Mouse (Mus musculus): Measurements from ENCODE around the gene 1700067K01Rik.
"Not testable (repeated sequence)": the region's sequence is repeated elsewhere in the genome, so short reads cannot be mapped to it uniquely, and the experiment has no call there.

Gene 1700067K01Rik

GRCm38 (mm10) chr8:83989243-83989642 is 12.1 kb upstream of the 1700067K01Rik start:
- DNase-seq: no peak

- no peak for DNase-seq
Observed at GRCm38 (mm10) chr8:83990170-83990569, 11.1 kb upstream of the 1700067K01Rik start.

DNA sequence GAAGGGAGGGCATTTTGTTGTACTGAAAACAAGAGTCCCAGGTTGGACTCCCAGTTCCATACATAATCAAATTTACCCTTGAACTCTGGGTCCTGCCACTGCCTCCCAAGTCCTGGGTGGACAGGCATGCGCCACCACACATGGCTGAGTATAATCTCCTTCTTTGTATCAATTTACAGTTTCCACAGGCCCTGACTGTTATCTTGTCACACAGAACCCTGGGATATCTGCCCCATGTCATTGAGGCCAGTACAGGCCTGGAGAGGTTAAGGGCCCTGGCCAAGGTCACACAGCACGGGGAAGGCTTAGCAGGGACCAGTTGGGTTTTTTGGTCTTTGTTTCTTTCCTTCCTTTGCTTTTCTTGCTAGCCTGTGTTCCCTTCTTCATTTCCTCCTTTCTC is 8.8 kb upstream of the 1700067K01Rik start:
- DNase-seq: no peak

DNA sequence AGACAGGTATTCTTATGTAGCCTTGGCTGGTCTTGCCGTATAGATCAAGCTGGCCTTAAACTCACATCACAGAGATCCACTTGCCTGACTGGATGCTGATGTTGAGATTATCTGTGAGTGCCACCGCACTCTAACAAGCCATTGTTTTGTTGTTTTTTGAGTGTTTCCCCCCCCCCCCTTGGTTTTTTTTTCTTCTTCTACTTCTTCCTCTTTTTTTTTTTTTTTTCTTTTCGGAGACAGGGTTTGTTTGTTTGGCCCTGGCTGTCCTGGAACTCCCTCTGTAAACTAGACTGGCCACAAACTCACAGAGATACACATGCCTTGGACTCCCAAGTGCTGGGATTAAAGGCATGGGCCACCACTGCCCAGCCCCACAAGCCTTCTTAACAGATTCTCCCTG is 7.3 kb upstream of the 1700067K01Rik start:
- DNase-seq: no peak

- DNase-seq: no peak
Observed at GRCm38 (mm10) chr8:83995973-83996372, 5.3 kb upstream of the 1700067K01Rik start.

GRCm38 (mm10) chr8:83996567-83997505 is 4.5 kb upstream of the 1700067K01Rik start:
- peak; percentile 79 for DNase-seq

DNA sequence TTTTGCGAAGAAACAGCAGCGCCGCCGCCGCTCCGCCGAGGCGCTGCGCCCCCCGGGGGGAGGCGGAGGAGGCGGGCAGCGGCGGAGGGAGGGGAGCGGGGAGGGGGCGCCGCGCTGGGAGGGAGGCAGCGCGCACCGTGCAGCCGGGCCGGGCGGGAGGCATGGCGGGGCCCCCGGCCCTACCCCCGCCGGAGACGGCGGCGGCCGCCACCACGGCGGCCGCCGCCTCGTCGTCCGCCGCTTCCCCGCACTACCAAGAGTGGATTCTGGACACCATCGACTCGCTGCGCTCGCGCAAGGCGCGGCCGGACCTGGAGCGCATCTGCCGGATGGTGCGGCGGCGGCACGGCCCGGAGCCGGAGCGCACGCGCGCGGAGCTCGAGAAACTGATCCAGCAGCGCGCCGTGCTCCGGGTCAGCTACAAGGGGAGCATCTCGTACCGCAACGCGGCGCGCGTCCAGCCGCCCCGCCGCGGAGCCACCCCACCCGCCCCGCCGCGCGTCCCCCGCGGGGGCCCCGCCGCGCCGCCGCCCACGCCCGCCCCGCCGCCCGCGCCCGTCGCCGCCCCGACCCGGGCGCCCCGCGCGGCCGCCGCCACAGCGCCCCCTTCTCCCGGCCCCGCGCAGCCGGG is 3.7 kb upstream of the 1700067K01Rik start, which contains the start of gene Samd1:
TSS of gene Samd1 (plus strand) at position 162 of the 631 bp plus-strand sequence.
- peak; percentile 67 for DNase-seq

GRCm38 (mm10) chr8:83998231-83999056 is 2.9 kb upstream of the 1700067K01Rik start:
- DNase-seq: peak; percentile 62

GRCm38 (mm10) chr8:83999057-83999705 is 2.1 kb upstream of the 1700067K01Rik start:
- no peak for DNase-seq

DNA sequence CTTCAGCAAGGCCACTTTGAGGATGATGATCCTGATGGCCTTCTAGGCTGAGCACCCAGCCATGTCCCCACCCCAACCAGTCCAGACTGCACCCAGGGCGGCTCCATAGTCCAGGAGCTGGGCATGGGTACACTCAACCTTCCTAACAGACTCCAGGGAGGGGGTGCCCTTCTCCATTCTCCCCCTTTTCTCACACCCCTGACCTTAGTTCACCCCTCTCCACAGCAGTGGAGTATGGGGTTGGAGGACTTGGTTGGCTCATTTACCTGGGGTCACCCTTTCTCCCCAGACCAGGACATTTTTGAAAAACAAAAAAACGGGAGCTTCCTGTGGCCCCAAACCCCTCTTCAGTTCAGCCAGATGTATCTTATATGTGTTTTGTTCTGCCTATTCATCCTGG is 1.5 kb upstream of the 1700067K01Rik start:
- no peak for DNase-seq

DNA sequence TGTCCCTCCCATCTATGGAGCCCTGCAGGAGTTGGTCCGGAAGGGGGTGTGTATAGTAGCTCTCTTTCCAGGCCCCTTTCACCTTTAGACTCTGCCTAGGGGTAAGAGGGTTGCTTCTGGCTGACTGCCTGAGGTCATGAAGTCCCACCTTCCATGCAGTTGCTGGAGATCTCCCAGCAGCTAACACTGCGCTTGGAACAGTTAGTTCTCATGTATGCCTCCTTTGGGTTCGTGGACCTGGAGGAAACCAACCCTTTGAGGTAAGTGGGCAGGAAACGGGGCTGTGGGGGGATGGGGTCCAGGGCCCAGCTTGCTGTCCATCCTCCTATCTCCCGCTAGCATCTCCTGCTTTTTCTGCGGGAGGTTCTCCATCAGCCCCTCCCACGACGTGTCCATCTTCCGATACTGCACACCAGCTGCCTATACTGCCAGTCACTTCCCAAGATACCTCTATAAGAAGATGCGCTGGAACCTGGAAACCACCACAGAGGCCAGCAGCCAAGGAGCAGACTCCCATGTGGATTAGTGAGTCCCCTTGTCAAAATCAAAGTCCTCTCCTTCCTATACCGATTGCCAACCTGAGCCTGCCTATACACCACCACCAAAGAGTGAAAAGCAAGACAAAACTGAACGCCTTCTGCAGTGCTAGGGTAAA is 1.8 kb downstream of the 1700067K01Rik start:
- DNase-seq: no peak

DNA sequence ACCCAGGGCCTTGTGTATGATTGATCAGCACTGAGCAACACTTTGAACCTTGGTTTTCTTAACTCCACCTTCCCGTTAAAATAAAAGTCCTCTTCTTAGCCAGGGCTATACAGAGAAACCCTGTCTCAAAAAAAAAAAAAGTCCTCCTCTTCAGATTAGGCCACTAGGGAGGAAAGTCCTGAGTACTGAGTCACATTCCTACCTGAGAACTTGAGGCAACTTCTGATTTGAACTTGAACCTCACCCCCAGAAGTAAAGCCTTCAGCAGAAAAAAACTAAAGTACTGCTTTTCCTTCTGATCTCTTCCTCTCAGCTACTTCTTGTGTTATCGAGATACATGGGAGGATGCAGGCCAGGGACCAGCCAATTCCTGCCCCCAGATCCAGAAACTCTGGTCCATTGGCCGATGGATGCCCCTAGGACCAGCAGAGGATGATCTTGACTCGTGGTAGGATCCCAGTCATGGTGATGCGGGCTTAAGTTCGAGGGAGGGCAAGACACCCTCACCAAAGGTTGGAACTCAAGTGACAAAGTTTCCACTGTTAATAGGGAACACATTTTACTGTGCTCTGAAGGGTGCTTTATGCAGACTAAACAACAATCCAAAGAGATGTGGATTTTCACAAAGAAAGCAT is 2.4 kb downstream of the 1700067K01Rik start:
- DNase-seq: no peak

GRCm38 (mm10) chr8:84004533-84005201 is 3.4 kb downstream of the 1700067K01Rik start:
- peak; percentile 91 for DNase-seq

DNA sequence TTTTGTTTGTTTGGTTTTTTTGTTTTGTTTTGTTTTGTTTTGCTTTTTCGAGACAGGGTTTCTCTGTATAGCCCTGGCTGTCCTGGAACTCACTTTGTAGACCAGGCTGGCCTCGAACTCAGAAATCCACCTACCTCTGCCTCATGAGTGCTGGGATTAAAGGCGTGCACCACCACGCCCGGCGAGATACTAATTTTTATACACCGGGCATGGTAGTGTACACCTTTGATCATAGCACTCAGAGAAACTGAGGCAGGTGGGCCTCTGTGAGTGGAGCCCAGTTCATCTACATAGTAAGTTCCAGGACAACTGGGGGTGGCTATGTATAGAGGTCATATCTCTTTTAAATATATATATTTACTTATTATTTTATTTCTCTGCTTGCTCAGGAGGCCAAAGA is 4.2 kb downstream of the 1700067K01Rik start:
- DNase-seq: not testable (repeated sequence)

- DNase-seq: no peak
Observed at GRCm38 (mm10) chr8:84008362-84008761, 7.1 kb downstream of the 1700067K01Rik start.

DNA sequence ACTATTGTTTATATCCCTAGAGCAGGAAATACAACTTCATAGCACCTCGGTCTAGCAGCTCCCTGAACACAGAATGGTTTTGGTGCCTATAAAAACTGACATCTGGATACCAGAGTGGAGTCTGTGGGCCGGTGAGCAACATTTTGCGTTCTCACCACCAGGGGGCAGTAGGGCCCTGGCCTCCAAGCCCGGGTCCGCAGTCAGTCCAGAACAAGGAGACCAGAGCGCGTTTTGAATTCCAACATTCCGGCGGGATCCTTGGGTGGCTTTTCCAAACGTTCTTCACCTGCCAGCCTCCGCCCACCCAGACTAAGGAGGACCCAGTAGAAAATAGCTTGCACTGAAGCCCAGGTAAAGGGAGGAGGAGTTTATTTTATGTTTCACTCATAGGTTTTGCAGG is 8.6 kb downstream of the 1700067K01Rik start:
- peak; percentile 84 for DNase-seq

DNA sequence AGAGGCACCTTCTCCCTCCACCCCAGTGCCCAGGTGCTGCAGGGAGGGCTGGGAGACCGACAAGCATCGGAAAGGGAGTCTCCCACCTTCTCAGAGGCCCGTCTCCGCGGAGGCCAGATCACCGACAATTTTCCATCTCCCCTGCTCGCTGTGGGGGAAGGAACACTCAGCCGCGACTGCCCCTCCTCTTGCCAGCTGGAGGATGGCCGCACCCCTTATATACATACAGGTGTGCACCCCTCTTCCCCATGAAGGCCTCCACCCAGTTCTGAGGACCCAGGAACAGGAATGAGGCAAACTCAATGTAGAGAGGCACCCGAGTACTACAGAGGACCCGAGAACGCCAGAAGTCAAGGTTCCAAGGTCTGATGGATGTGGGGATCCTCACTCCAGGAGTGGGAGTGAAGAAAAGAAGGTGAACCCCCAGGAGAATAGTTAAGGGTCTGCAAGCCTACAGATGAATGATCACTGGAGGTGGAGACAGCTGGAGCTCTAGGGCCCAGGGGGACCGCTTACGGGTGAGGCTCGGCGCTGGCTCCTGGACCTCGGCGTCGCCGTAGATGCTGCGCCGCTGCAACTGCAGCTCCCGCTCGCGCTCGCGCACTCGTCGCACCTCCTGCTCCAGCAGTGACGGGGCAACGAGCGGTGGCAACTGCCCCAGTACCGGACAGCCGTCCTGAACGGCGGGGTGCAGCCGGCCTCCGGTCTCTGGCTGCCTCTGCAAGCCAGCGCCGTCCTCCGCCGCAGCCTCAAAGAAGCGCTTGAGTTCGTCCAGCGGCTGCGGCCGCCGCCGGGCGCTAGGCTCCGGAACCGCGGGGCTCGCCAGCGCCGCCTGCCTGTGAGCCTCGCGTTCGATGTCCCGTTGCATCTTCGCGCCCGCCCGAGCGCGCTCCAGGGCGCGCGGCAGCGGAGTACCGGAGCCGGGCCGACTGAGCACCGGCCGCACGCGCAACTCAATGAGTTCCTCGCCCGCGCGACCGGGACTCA is 9.6 kb downstream of the 1700067K01Rik start:
- peak; percentile 77 for DNase-seq

DNA sequence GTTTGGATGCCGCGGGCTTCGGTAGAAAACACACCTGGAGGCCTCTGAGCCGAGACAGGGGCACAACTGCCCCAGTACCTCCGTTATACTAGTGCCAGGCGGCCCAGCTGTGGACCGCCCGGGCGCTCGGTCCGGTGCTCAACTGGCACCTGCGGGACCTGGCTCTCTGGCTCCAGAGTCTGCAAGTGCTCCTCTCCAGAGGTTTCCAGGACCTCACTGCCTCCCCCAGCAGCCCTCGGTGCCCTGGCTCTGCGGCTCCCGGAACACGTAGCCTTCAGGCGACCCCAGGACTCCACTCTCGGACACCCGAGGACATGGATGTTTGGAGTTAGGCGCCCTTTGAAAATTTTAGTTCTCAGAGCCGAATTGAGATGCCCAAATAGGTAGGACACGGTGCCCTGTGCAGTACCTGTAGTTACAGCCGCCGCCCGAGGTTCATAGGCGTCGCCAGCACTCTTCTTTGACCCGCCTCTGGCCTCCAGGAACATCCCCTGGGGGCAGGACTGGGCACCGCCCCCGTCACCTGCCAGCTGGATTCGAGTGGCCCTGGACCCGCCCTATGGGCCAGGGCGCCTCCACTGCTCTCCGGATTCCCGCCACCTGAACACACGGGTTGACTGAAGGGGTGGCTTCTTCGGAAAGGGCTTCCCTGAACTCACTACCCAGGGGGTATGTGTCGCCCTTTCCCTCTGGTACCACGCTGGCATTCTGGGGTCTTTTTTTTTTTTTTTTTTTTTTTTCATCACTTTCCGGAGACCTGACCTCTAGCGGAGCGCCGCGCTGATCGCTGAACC is 10.6 kb downstream of the 1700067K01Rik start, which contains the start of gene 2210011C24Rik:
TSS of gene 2210011C24Rik (minus strand) at position 467 of the 794 bp plus-strand sequence.
- DNase-seq: no peak

Measured in right cerebral cortex, postnatal 25 days (tissue).